Mouse (Mus musculus) liver, embryonic 14.5 days (tissue): ENCODE results near the gene Gucy2d. TPM values are rescaled to one million over a fixed set of nuclear protein-coding genes. Genes with fewer than 3 reads are reported as not detected.

Source experiments
- ATAC-seq: fragments of 200-750 bp; cut with Nextera tagmentation; 2 replicates; pipeline ENCODE4 v1.8.0; 2017; ENCODE audit warnings: moderate number of reproducible peaks, mild to moderate bottlenecking, moderate library complexity; ENCODE audit not compliant: insufficient read depth
- DNase-seq, 3 experiments: peaks; one replicate each; pipeline ENCODE4 v3.0.0-alpha.2; 2012 to 2013; ENCODE audit warnings: low read depth in 3 of 3, low spot score in 3 of 3
- H3K27ac ChIP-seq: fragments of 300-500 bp; sonication (generic); 2 replicates; pipeline ENCODE4 v1.5.1; 2014; ENCODE audit warnings: moderate library complexity, mild to moderate bottlenecking, control low read depth, inconsistent platforms
- H3K27me3 ChIP-seq: fragments of 300-500 bp; sonication (generic); 2 replicates; pipeline ENCODE4 v1.6.1; 2014; ENCODE audit warnings: mild to moderate bottlenecking, low read length, moderate library complexity; ENCODE audit not compliant: control insufficient read depth, insufficient read depth
- H3K36me3 ChIP-seq: fragments of 300-500 bp; sonication (generic); replicated peaks from 2 replicates; pipeline ENCODE4 v1.6.1; 2014; ENCODE audit warnings: low read depth; ENCODE audit not compliant: control insufficient read depth, insufficient read depth
- H3K4me1 ChIP-seq, 2 experiments: fragments of 200-500 bp in 1 of 2; fragments of 300-500 bp in 1 of 2; sonication (generic) in 1 of 2; replicated peaks; 2 replicates each; pipeline ENCODE4 v1.6.1; 2012 to 2014; ENCODE audit warnings: antibody characterized with exemption in 1 of 2, inconsistent platforms in 1 of 2, low read length in 1 of 2; ENCODE audit not compliant: control insufficient read depth in 2 of 2, insufficient read depth in 2 of 2
- H3K4me2 ChIP-seq: fragments of 300-500 bp; sonication (generic); 2 replicates; pipeline ENCODE4 v1.6.1; 2014; ENCODE audit warnings: low read depth, mild to moderate bottlenecking, control low read depth, moderate library complexity
- H3K4me3 ChIP-seq, 2 experiments: fragments of 200-500 bp in 1 of 2; fragments of 300-500 bp in 1 of 2; sonication (generic) in 1 of 2; 2 replicates each; pipeline ENCODE4 v1.5.1; 2012 to 2014; ENCODE audit warnings: low read depth in 2 of 2, low read length in 2 of 2, mild to moderate bottlenecking in 2 of 2, control low read depth in 1 of 2, inconsistent platforms in 1 of 2, moderate library complexity in 1 of 2; ENCODE audit not compliant: insufficient read depth in 1 of 2
- H3K9ac ChIP-seq: fragments of 300-500 bp; sonication (generic); replicated peaks from 2 replicates; pipeline ENCODE4 v1.6.1; 2014; ENCODE audit warnings: mild to moderate bottlenecking, control low read depth, moderate library complexity
- H3K9me3 ChIP-seq: fragments of 300-500 bp; sonication (generic); 2 replicates; pipeline ENCODE4 v1.6.1; 2016; ENCODE audit warnings: low read length, mixed read lengths; ENCODE audit not compliant: control insufficient read depth
- CTCF ChIP-seq: IDR thresholded peaks from 2 replicates; pipeline ENCODE4 v1.5.1; 2016; ENCODE audit warnings: antibody characterized with exemption, low read depth, control low read depth
- EP300 ChIP-seq: IDR thresholded peaks from 2 replicates; pipeline ENCODE4 v1.6.1; 2016; ENCODE audit warnings: antibody characterized with exemption, low read depth
- WGBS: fragments of 180-500 bp; shearing (Covaris S2); extraction: QIAGEN DNeasy Blood & Tissue Kit; methylation state at CpG from one replicate; pipeline ENCODE4 v1.1.7; 2014; ENCODE audit not compliant: insufficient replicate concordance; 5-methylcytosine and 5-hydroxymethylcytosine counted together
- polyA plus RNA-seq, 2 experiments: library from polyadenylated mRNA; depleted of rRNA in 1 of 2; stranded (reverse) in 1 of 2; unstranded in 1 of 2; fragments of >200 nt; fragmentation: Nextera tagmentation in 1 of 2; extraction: Ambion mirVana in 1 of 2; gene quantifications; 2 replicates each; pipeline versions ENCODE4 v1.2.1 to v1.2.3; 2012 to 2014

Gene Gucy2d
- polyA plus RNA-seq, 2 experiments = not detected

DNA sequence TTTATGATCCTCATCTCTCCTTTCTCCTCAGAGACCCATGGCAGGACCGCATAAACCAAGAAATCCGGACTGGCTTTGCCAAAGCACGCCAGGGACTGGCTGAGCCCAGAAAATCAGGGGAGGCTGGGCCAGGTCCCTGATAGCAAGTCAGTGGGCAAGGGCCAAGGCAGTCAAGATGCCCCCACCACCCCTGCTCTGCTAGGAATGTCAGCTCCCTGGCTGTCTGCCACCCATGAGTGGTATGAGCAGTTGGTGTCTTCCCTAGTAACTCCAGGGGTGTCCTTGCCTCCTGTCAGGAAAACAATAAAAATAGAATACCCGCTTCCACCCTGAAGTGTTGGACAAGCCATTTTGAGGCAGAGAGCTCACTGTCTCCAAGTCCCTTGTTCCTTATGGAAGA lies 36.9 kb downstream of the Gucy2d start:
- H3K36me3 ChIP-seq = no peaks in the 10 kb centered on the region
- no peaks in the 10 kb centered on the region for H3K4me1 ChIP-seq
- no peak for TF ChIP-seq EP300
- no peak for TF ChIP-seq CTCF
- ATAC-seq (no peak), DNase-seq (no peak)
- 64% methylated on average over 4 of the region's 4 CpGs for WGBS
- H3K9me3 ChIP-seq = no peaks in the 10 kb centered on the region
- H3K9ac ChIP-seq = no peak overlapping the region
- no peak overlapping the region for H3K4me3 ChIP-seq
- no peaks in the 10 kb centered on the region for H3K27me3 ChIP-seq
- H3K4me2 ChIP-seq = no peak overlapping the region
- no peak overlapping the region for H3K27ac ChIP-seq

DNA sequence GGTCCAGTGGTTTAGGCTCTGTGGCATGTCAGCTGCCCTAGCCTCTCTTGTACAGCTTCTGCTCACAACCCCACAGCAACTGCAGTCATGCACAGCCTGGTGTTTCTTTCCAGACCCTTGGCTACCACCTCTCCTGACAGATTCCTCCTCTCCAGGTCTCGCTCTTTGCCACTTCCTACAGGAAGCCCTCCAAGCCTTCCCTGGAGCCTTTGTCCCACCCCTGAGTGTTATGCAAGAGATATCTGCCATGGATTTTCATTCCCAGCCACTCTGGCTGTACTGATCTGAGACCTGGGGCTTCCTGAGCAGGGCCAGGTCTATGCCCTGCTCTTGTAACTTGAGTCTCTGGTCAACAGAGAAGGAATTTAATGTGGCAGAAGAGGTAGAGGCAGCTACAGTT lies 40.3 kb downstream of the Gucy2d start:
- ATAC-seq (no peak), DNase-seq (no peak)
- H3K27me3 ChIP-seq = no peaks in the 10 kb centered on the region
- no peak overlapping the region for H3K4me3 ChIP-seq
- no peaks in the 10 kb centered on the region for H3K36me3 ChIP-seq
- H3K9ac ChIP-seq = no peak overlapping the region
- H3K4me1 ChIP-seq = no peaks in the 10 kb centered on the region
- H3K4me2 ChIP-seq = no peak overlapping the region
- H3K27ac ChIP-seq = no peak overlapping the region
- H3K9me3 ChIP-seq = no peaks in the 10 kb centered on the region
- no peak for TF ChIP-seq CTCF
- TF ChIP-seq EP300 = no peak
- WGBS = 45% methylated on average over 1 of the region's 1 CpGs

DNA sequence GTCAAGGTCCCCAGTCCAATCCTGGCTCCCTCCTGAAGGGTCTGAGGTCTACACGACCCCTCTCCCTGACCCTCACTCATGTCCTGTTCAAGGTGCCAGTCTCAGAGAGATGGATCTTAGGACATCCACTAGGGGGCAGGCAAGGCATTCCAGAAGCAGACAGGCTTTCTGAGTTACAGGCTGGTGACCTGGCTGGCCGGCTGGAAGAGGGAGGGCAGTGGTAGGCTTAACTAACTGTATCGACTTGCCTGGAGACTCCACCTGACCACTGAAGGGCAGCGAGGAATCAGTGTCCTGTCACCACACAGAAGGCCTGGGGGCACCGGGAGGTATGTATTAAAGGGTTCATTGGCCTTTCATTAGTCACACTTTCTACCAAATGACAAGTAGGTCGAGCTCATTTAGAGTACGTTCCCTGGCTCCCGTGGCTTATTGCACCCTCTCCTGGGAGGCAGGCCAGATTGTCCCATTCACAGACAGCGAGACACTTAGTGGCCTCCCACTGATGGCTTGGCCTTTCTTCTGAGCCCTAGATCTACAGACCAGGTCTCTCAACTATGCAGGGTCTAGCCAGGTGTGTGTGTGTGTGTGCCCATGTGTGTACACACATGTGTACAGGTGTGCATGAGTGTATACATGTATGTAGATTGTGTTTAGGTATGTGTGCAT lies 41.0 kb downstream of the Gucy2d start:
- Histone ChIP-seq H3K4me2 (no peak overlapping the region), H3K9me3 (no peaks in the 10 kb centered on the region), H3K36me3 (no peaks in the 10 kb centered on the region), H3K4me1 (no peaks in the 10 kb centered on the region), H3K9ac (no peak overlapping the region), H3K27me3 (no peaks in the 10 kb centered on the region), H3K4me3 (no peak overlapping the region), H3K27ac (no peak overlapping the region)
- peak; percentile 17 to 40 (median 18) for DNase-seq
- TF ChIP-seq EP300 (no peak), CTCF (peak; percentile 92)
- no peak for ATAC-seq
- 18% methylated on average over 9 of the region's 9 CpGs for WGBS

DNA sequence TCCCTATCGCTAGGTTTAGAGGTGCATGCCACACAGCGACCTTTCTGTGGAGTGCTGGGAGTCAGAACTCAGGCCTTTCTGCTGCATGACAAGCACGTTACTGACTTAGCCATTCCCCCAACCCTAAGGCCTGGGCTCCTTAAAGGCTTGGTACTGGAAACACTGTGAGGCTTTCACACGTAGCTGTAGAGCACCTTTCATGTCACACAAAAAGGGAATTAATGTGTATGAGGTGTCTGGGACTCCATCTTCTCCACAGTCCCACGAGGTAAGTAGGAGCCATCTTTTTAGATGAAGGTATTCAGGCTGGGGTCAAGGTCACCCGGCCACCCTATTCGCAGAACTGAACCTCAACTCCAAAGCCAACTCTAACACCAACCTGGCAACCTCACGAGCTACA lies 41.6 kb downstream of the Gucy2d start:
- TF ChIP-seq CTCF (no peak), EP300 (no peak)
- no peak overlapping the region for H3K4me2 ChIP-seq
- DNase-seq = no peak
- 61% methylated on average over 8 of the region's 8 CpGs for WGBS
- H3K4me3 ChIP-seq = no peak overlapping the region
- H3K27ac ChIP-seq = no peak overlapping the region
- H3K4me1 ChIP-seq = no peaks in the 10 kb centered on the region
- H3K9me3 ChIP-seq = no peaks in the 10 kb centered on the region
- no peaks in the 10 kb centered on the region for H3K27me3 ChIP-seq
- H3K36me3 ChIP-seq = no peaks in the 10 kb centered on the region
- H3K9ac ChIP-seq = no peak overlapping the region
- no peak for ATAC-seq

DNA sequence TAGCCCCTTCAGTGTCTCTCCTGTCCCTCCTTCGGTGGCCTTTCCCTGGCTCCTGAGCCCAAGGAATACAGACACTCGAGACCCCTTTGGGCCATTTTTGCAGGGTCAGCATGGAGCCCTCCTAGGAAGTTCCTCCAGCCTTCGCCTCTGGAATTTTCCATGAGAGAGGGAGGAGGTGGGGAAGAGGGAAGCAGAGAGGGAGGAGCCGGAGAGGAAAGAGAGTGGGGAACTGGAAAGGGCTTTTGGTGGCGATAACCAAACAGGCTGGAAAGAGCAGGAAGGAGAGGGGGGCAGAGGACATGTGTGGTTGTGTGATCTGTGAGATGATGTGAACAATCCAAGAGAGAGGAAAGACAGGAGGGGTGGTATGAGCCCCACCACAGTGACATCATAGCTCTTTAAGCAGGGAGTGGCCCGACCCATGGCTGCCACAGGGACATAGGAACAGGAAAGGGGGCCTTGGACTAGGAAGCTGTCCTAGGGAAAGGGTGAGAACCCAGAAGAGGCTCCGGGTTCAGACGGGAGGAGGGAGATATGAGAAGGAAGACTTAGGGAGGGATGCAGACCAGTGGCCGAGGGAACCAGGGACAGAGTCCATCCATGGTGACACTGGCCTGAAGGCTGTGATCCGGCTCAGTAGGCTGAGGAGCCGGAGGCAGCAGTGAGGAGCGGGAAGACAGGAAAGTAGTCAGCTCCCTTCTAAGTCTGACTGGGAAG lies 42.5 kb downstream of the Gucy2d start:
- H3K9me3 ChIP-seq = no peaks in the 10 kb centered on the region
- no peaks in the 10 kb centered on the region for H3K4me1 ChIP-seq
- H3K4me2 ChIP-seq = no peak overlapping the region
- peak; percentile 57 for ATAC-seq
- H3K36me3 ChIP-seq = no peaks in the 10 kb centered on the region
- no peak overlapping the region for H3K4me3 ChIP-seq
- H3K27ac ChIP-seq = no peak overlapping the region
- WGBS = 37% methylated on average over 12 of the region's 12 CpGs
- no peak overlapping the region for H3K9ac ChIP-seq
- TF ChIP-seq EP300 (no peak), CTCF (no peak)
- H3K27me3 ChIP-seq = no peaks in the 10 kb centered on the region
- no peak for DNase-seq
